Mouse (Mus musculus) lung, embryonic 14.5 days (tissue): ENCODE results near the gene Prr12. TPM values are rescaled to one million over a fixed set of nuclear protein-coding genes. Genes with fewer than 3 reads are reported as not detected.
"Not testable (repeated sequence)": the region's sequence is repeated elsewhere in the genome, so short reads cannot be mapped to it uniquely, and the experiment has no call there.

Experiments used
- ATAC-seq: fragments of 200-750 bp; cut with Nextera tagmentation; 2 replicates; pipeline ENCODE4 v1.8.0; 2017; ENCODE audit warnings: mild to moderate bottlenecking, moderate TSS enrichment, moderate library complexity; ENCODE audit not compliant: insufficient read depth
- DNase-seq: peaks from one replicate; pipeline ENCODE4 v3.0.0-alpha.2; 2015
- H3K27ac ChIP-seq: fragments of 300-500 bp; sonication (generic); 2 replicates; pipeline ENCODE4 v1.5.1; 2014; ENCODE audit warnings: low read depth, mild to moderate bottlenecking, moderate library complexity
- H3K27me3 ChIP-seq: fragments of 300-500 bp; sonication (generic); 2 replicates; pipeline ENCODE4 v1.6.1; 2014; ENCODE audit warnings: low read length, control low read depth; ENCODE audit not compliant: insufficient read depth
- H3K36me3 ChIP-seq: fragments of 300-500 bp; sonication (generic); 2 replicates; pipeline ENCODE4 v1.6.1; 2014; ENCODE audit warnings: control low read depth; ENCODE audit not compliant: insufficient read depth
- H3K4me1 ChIP-seq: fragments of 300-500 bp; sonication (generic); 2 replicates; pipeline ENCODE4 v1.6.1; 2014; ENCODE audit warnings: antibody characterized with exemption, control low read depth; ENCODE audit not compliant: insufficient read depth
- H3K4me2 ChIP-seq: fragments of 300-500 bp; sonication (generic); 2 replicates; pipeline ENCODE4 v1.6.1; 2014; ENCODE audit warnings: mild to moderate bottlenecking
- H3K4me3 ChIP-seq: fragments of 300-500 bp; sonication (generic); 2 replicates; pipeline ENCODE4 v1.5.1; 2014; ENCODE audit warnings: low read depth, low read length
- H3K9ac ChIP-seq: fragments of 300-500 bp; sonication (generic); 2 replicates; pipeline ENCODE4 v1.6.1; 2014
- H3K9me3 ChIP-seq: fragments of 300-500 bp; sonication (generic); 2 replicates; pipeline ENCODE4 v1.6.1; 2016; ENCODE audit warnings: low read depth, low read length, control low read depth
- CTCF ChIP-seq: IDR thresholded peaks from 2 replicates; pipeline ENCODE4 v1.5.1; 2016; ENCODE audit warnings: antibody characterized with exemption, low read depth
- WGBS: fragments of 180-500 bp; shearing (Covaris S2); extraction: QIAGEN DNeasy Blood & Tissue Kit; methylation state at CpG from one replicate; pipeline ENCODE4 v1.1.7; 2014; 5-methylcytosine and 5-hydroxymethylcytosine counted together
- polyA plus RNA-seq: library from polyadenylated mRNA; unstranded; fragments of >200 nt; fragmentation: Nextera tagmentation; extraction: Ambion mirVana; gene quantifications from 2 replicates; pipeline ENCODE4 v1.2.1, GENCODE M21; 2014

The Prr12 gene
- polyA plus RNA-seq, 1 experiment from 2014 or later: 16.2 TPM

- TF ChIP-seq CTCF: no peak
- WGBS: 89% methylated on average over 6 of the region's 6 CpGs
- Histone ChIP-seq H3K4me1 (no peaks in the 10 kb centered on the region), H3K4me2 (no peak overlapping the region), H3K4me3 (no peak overlapping the region), H3K27me3 (no peaks in the 10 kb centered on the region), H3K36me3 (peaks cover 85% of the 10 kb centered on the region), H3K27ac (no peak overlapping the region), H3K9ac (no peak overlapping the region), H3K9me3 (no peaks in the 10 kb centered on the region)
- DNase-seq: no peak
- ATAC-seq: no peak
Measured at GRCm38 (mm10) chr7:45029995-45030394, 22.7 kb downstream of the Prr12 start.

- H3K4me3 ChIP-seq: no peak overlapping the region
- no peak for TF ChIP-seq CTCF
- no peak overlapping the region for H3K4me2 ChIP-seq
- WGBS: 87% methylated on average over 10 of the region's 11 CpGs
- no peaks in the 10 kb centered on the region for H3K4me1 ChIP-seq
- H3K27ac ChIP-seq: no peak overlapping the region
- H3K9me3 ChIP-seq: no peaks in the 10 kb centered on the region
- DNase-seq: no peak
- H3K9ac ChIP-seq: no peak overlapping the region
- H3K36me3 ChIP-seq: peaks cover 69% of the 10 kb centered on the region
- no peaks in the 10 kb centered on the region for H3K27me3 ChIP-seq
- no peak for ATAC-seq
Measured at GRCm38 (mm10) chr7:45028351-45028750, 24.3 kb downstream of the Prr12 start.

- no peak for DNase-seq
Measured at GRCm38 (mm10) chr7:45027761-45028160, 24.9 kb downstream of the Prr12 start.

GRCm38 (mm10) chr7:45026256-45026655, 26.4 kb downstream of the Prr12 start:
- DNase-seq: no peak
- no peaks in the 10 kb centered on the region for H3K27me3 ChIP-seq
- WGBS: 67% methylated on average over 2 of the region's 2 CpGs
- H3K4me2 ChIP-seq: no peak overlapping the region
- no peaks in the 10 kb centered on the region for H3K4me1 ChIP-seq
- TF ChIP-seq CTCF: no peak
- peaks cover 48% of the 10 kb centered on the region for H3K36me3 ChIP-seq
- no peak overlapping the region for H3K4me3 ChIP-seq
- no peaks in the 10 kb centered on the region for H3K9me3 ChIP-seq
- ATAC-seq: no peak
- no peak overlapping the region for H3K27ac ChIP-seq
- no peak overlapping the region for H3K9ac ChIP-seq

More at GRCm38 (mm10) chr7:45027761-45028160, 24.9 kb downstream of the Prr12 start:
- no peak for TF ChIP-seq CTCF
- 80% methylated on average over 9 of the region's 9 CpGs for WGBS
- H3K4me1 ChIP-seq: no peaks in the 10 kb centered on the region
- no peaks in the 10 kb centered on the region for H3K27me3 ChIP-seq
- H3K4me3 ChIP-seq: no peak overlapping the region
- no peak overlapping the region for H3K4me2 ChIP-seq
- peaks cover 63% of the 10 kb centered on the region for H3K36me3 ChIP-seq
- H3K27ac ChIP-seq: no peak overlapping the region
- H3K9ac ChIP-seq: no peak overlapping the region
- ATAC-seq: no peak
- H3K9me3 ChIP-seq: no peaks in the 10 kb centered on the region

- ATAC-seq: no peak
- no peak overlapping the region for H3K4me3 ChIP-seq
- no peaks in the 10 kb centered on the region for H3K27me3 ChIP-seq
- no peak overlapping the region for H3K27ac ChIP-seq
- no peaks in the 10 kb centered on the region for H3K4me1 ChIP-seq
- peak; percentile 8 for DNase-seq
- no peak overlapping the region for H3K4me2 ChIP-seq
- no peak for TF ChIP-seq CTCF
- WGBS: 64% methylated on average over 8 of the region's 8 CpGs
- H3K9me3 ChIP-seq: no peaks in the 10 kb centered on the region
- no peak overlapping the region for H3K9ac ChIP-seq
- peaks cover 42% of the 10 kb centered on the region for H3K36me3 ChIP-seq
Measured at GRCm38 (mm10) chr7:45025601-45026220, 27.0 kb downstream of the Prr12 start.

GRCm38 (mm10) chr7:45024281-45025248, 28.1 kb downstream of the Prr12 start:
- H3K36me3 ChIP-seq: peaks cover 31% of the 10 kb centered on the region
- 84% methylated on average over 15 of the region's 15 CpGs for WGBS
- no peak overlapping the region for H3K27ac ChIP-seq
- H3K4me1 ChIP-seq: no peaks in the 10 kb centered on the region
- H3K27me3 ChIP-seq: no peaks in the 10 kb centered on the region
- TF ChIP-seq CTCF: no peak
- peak; percentile 13 for DNase-seq
- peak; percentile 16; the same call in 1 of the 2 replicates for ATAC-seq
- H3K9me3 ChIP-seq: no peaks in the 10 kb centered on the region
- no peak overlapping the region for H3K4me3 ChIP-seq
- H3K9ac ChIP-seq: no peak overlapping the region
- H3K4me2 ChIP-seq: no peak overlapping the region

GRCm38 (mm10) chr7:45023711-45024110, 29.0 kb downstream of the Prr12 start:
- H3K4me1 ChIP-seq, ATAC-seq, H3K4me3 ChIP-seq, H3K9me3 ChIP-seq, H3K27me3 ChIP-seq, H3K27ac ChIP-seq, H3K4me2 ChIP-seq, H3K9ac ChIP-seq: not testable (repeated sequence)
- peak; percentile 47 for DNase-seq
- peak; percentile 38 for TF ChIP-seq CTCF
- H3K36me3 ChIP-seq: peaks cover 22% of the 10 kb centered on the region
- WGBS: 77% methylated on average over 5 of the region's 5 CpGs
